ENCODE assay signal across 21 mouse cellular contexts in the genomic region with DNA sequence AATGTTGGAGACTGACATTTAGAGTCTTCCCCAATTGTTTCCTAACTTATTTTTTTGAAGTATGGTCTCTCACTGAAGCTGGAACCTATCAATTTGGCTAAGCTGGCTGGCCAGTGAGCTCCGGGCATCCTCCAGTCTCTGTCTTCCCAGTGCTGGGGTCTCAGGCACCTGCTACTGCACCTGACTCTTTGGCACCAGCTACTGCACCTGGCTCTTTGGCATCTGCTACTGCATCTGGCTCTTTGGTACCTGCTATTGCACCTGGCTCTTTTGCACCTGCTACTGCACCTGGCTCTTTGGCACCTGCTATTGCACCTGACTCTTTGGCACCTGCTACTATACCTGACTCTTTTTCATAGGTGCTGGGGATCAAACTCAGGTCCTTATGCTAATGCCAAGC.
DNase-seq lines count a peak whose midpoint lies in the region; ATAC-seq and TF ChIP-seq lines count a peak whose summit lies in the region.
"Had no signal": no experiment of that assay in that cellular context is flagged by ENCODE, and none has a peak within 500 bp of the region (broad histone marks: within the 10 kb centered on the region; RNA-seq: fewer than 3 reads in every experiment).

No protein-coding gene starts in this region.

- ATAC-seq in intestine, embryonic 15.5 days = no peak
- ATAC-seq: forebrain, embryonic 14.5 days; hindbrain, embryonic 16.5 days; inflammation-experienced regulatory T-cells, adult 6 months had no signal

- no peak overlapping the region for H3K27ac ChIP-seq in intestine, embryonic 15.5 days
- no peak overlapping the region for H3K27ac ChIP-seq in gastrocnemius, adult 2 months
- H3K27ac ChIP-seq: embryonic facial prominence, embryonic 15.5 days; forebrain, embryonic 10.5 days; hindbrain, embryonic 12.5 days had no signal

- H3K9ac ChIP-seq in intestine, embryonic 15.5 days = no peak overlapping the region
- H3K9ac ChIP-seq: embryonic facial prominence, embryonic 15.5 days; hindbrain, embryonic 12.5 days had no signal

- H3K9me3 ChIP-seq in intestine, embryonic 15.5 days = no peaks in the 10 kb centered on the region
- H3K9me3 ChIP-seq: embryonic facial prominence, embryonic 15.5 days; forebrain, embryonic 10.5 days; hindbrain, embryonic 12.5 days had no signal

- no peak overlapping the region for H3K4me2 ChIP-seq in intestine, embryonic 15.5 days (replicated peaks)
- H3K4me2 ChIP-seq: embryonic facial prominence, embryonic 15.5 days; hindbrain, embryonic 12.5 days had no signal

- intact Hi-C loops in left cerebral cortex, postnatal 4 days (cut with DNase I) = no loop called here
- intact Hi-C loops in gastrocnemius, adult 2 months (cut with DNase I) = no loop called here

- no peak overlapping the region for H3K4me3 ChIP-seq in intestine, embryonic 15.5 days (replicated peaks)
- H3K4me3 ChIP-seq in gastrocnemius, adult 2 months = no peak overlapping the region
- H3K4me3 ChIP-seq: embryonic facial prominence, embryonic 15.5 days; erythroblast, embryonic 14.5 days; forebrain, embryonic 10.5 days; hindbrain, embryonic 12.5 days had no signal

- H3K27me3 ChIP-seq in intestine, embryonic 15.5 days (replicated peaks) = no peaks in the 10 kb centered on the region
- H3K27me3 ChIP-seq: embryonic facial prominence, embryonic 15.5 days; hindbrain, embryonic 12.5 days had no signal

- WGBS in intestine, embryonic 15.5 days = 68% methylated on average over 1 of the region's 1 CpGs

- H3K36me3 ChIP-seq in intestine, embryonic 15.5 days = no peaks in the 10 kb centered on the region
- H3K36me3 ChIP-seq: embryonic facial prominence, embryonic 15.5 days; forebrain, embryonic 10.5 days; hindbrain, embryonic 12.5 days had no signal

- H3K4me1 ChIP-seq in intestine, embryonic 15.5 days (replicated peaks) = no peaks in the 10 kb centered on the region
- H3K4me1 ChIP-seq: embryonic facial prominence, embryonic 15.5 days; forebrain, embryonic 10.5 days; hindbrain, embryonic 12.5 days had no signal

- peak; percentile 4 for DNase-seq in left cerebral cortex, postnatal 4 days
- DNase-seq in left cerebral cortex, adult 8-10 months (ENCODE audit: low spot score in 2 of 2) = no peak
- DNase-seq in cerebellum, adult 18-20 months = peak; percentile 48 to 52
- DNase-seq in cerebellum, adult 9-11 months = peak; percentile 77
- DNase-seq in cerebellum, postnatal 36 days = peak; percentile 58 to 59
- no peak for DNase-seq in gastrocnemius, adult 2 months
- no peak for DNase-seq in kidney, postnatal 36 days
- DNase-seq: adrenal gland, postnatal 14 days; embryo, embryonic 11 days; gastrocnemius, postnatal 36 days; heart, adult 11 months; heart, postnatal 4 days; kidney, adult 11 months had no signal

- no peak for TF ChIP-seq CTCF in gastrocnemius, adult 2 months (IDR thresholded peaks at IDR 0.05)

Comparison
In these comparisons a context has a peak if more than half of its experiments do, and no peak if none do; other contexts are left out.
1. DNase-seq: peak in left cerebral cortex, postnatal 4 days (single experiment), cerebellum, adult 18-20 months (2 of 2), cerebellum, adult 9-11 months (single experiment) and cerebellum, postnatal 36 days (2 of 2); none in left cerebral cortex, adult 8-10 months (0 of 2), gastrocnemius, adult 2 months (single experiment) and kidney, postnatal 36 days (0 of 2).